Mouse (Mus musculus) brain, embryonic 14.5 days (tissue): ENCODE results near the gene Oog3. TPM values are rescaled to one million over a fixed set of nuclear protein-coding genes. Genes with fewer than 3 reads are reported as not detected.

Source experiments
- DNase-seq: peaks from one replicate; pipeline ENCODE4 v3.0.0-alpha.2; 2011; ENCODE audit warnings: low read depth
- CTCF ChIP-seq: fragments of 200-500 bp; IDR thresholded peaks from 2 replicates; pipeline ENCODE4 v1.5.1; 2012; ENCODE audit warnings: inconsistent platforms, mild to moderate bottlenecking, moderate library complexity, borderline replicate concordance; ENCODE audit not compliant: insufficient read depth, insufficient read length; ENCODE audit errors: extremely low read depth
- POLR2A ChIP-seq: fragments of 200-500 bp; IDR thresholded peaks from 2 replicates; pipeline ENCODE4 v1.6.1; 2012; ENCODE audit warnings: mild to moderate bottlenecking, inconsistent platforms, borderline replicate concordance; ENCODE audit not compliant: poor library complexity, insufficient read depth, insufficient read length, severe bottlenecking; ENCODE audit errors: extremely low read depth
- polyA plus RNA-seq: library from polyadenylated mRNA; depleted of rRNA; stranded (reverse); fragments of >200 nt; gene quantifications from 2 replicates; pipeline ENCODE4 v1.2.3, GENCODE M21; 2012; rRNA removed

Gene Oog3
- polyA plus RNA-seq: not detected in 2 replicates

DNA sequence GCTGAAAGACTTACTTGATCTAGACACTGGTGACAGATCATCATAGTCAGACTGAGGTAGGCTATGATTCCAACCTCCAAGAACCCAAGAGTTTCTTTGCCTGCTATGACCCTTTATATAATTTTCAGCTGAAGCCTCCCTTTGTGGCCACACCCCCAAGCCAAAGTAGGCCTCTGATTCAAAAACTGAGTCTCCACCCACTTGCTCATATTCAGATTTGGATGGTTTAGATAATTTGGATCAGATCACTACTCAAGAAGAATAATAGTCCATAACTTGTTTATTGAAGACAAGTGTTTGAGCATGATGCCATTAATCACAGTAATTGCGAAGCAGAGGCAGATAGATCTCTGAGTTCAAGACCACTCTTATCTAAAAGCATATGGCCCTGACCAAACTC, at the start of gene Oog3:
Gene Oog3, minus strand, starts transcription at position 101 of the 400 bp plus-strand sequence.
- no peak for TF ChIP-seq CTCF
- TF ChIP-seq POLR2A: no peak
- DNase-seq: no peak

DNA sequence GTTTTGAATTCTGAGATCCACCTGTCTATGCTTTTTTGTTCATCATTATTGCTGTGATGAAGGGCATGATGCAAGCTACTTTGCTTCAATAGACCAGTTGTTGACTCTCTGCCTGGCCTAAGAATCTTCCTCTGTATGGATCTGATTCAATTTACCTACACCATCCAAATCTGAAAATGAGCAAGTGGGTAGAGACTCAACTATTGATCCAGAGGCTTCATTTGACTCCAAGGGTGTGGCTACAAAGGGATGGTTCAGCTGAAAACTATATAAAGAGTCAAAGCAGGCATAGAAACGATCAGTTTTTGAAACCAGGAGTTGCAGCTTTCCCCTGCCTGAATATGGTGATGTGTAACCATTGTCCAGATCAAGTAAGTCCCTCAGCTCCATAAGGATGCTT, 28.0 kb upstream of the Oog3 start, which contains the start of gene Oog2:
Gene Oog2, plus strand, starts transcription at position 301 of the 400 bp plus-strand sequence.
- DNase-seq: no peak
- no peak for TF ChIP-seq POLR2A
- TF ChIP-seq CTCF: no peak

Other genes with a start within 250 kb of the Oog3 start
- gene Pramef25, start 211.6 kb downstream of the Oog3 start, polyA plus RNA-seq: not detected in 2 replicates
- not detected in 2 replicates for gene Gm13101, start 195.7 kb downstream of the Oog3 start, polyA plus RNA-seq
- not detected in 2 replicates for gene Pramef17, start 168.3 kb downstream of the Oog3 start, polyA plus RNA-seq
- not detected in 2 replicates for gene Pramel4, start 103.5 kb downstream of the Oog3 start, polyA plus RNA-seq
- not detected in 2 replicates for gene Gm13102, start 56.2 kb downstream of the Oog3 start, polyA plus RNA-seq
- gene Oog2, start 28.1 kb upstream of the Oog3 start, polyA plus RNA-seq: not detected in 2 replicates
- gene C87977, start 50.7 kb upstream of the Oog3 start, polyA plus RNA-seq: not detected in 2 replicates
- gene Pramel5, start 117.8 kb upstream of the Oog3 start, polyA plus RNA-seq: not detected in 2 replicates
- gene Gm13128, start 167.6 kb upstream of the Oog3 start, polyA plus RNA-seq: not detected in 2 replicates
- gene Gm13119, start 195.3 kb upstream of the Oog3 start, polyA plus RNA-seq: not detected in 2 replicates
- gene Pramef20, start 215.3 kb upstream of the Oog3 start, polyA plus RNA-seq: not detected in 2 replicates
- 0.04 and 0.05 TPM in 2 replicates for gene Pramef12, start 245.8 kb upstream of the Oog3 start, polyA plus RNA-seq